Mouse (Mus musculus): ENCODE data around the gene Dnah11. TPM values are rescaled to one million over a fixed set of nuclear protein-coding genes. Genes with fewer than 3 reads are reported as not detected.

The Dnah11 gene
- polyA plus RNA-seq, 1 experiment, result not detected

DNA sequence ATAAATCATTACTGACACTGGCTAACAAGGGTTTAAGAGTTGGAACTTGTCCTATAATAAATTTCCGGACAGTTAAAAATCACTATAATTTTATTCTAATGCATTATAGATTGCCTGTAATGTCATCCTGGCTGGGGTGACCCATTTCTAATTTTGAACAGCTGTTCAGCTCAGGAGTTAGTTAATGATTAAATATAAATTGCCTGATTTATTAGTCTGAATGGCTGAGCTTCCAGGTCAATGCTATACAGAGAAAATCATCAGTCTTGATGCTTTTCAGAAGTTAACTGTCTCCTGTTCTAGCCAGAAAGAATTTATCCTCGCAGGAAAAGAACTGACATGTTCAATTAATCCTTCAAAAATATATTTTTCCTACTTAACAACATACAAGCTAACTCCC, 236.1 kb downstream of the Dnah11 start:
- H3K27me3 ChIP-seq (ENCODE audit: control insufficient read depth, insufficient read depth, insufficient read length), result no peaks in the 10 kb centered on the region
- H3K79me2 ChIP-seq (ENCODE audit: control insufficient read depth, insufficient read depth), result no peaks in the 10 kb centered on the region
- TF ChIP-seq SRF (IDR thresholded peaks at IDR 0.05; ENCODE audit: control insufficient read depth, insufficient read length, low read depth) (no peak), CEBPB (IDR thresholded peaks at IDR 0.05; ENCODE audit: insufficient read depth, poor library complexity, severe bottlenecking) (no peak), USF1 (IDR thresholded peaks at IDR 0.05; ENCODE audit: low read depth) (no peak), TCF12 (IDR thresholded peaks at IDR 0.05; ENCODE audit: insufficient read depth, poor library complexity, severe bottlenecking) (no peak), POLR2AphosphoS2 (IDR thresholded peaks at IDR 0.05; ENCODE audit: insufficient read length, low read depth) (no peak), E2F4 (IDR thresholded peaks at IDR 0.05; ENCODE audit: insufficient read depth) (no peak)
- H3K4me2 ChIP-seq (ENCODE audit: low read depth), result no peak overlapping the region
- H3K36me3 ChIP-seq (ENCODE audit: control insufficient read depth, insufficient read depth), result no peaks in the 10 kb centered on the region
- H3K4me3 ChIP-seq, result no peak overlapping the region
- no peak overlapping the region for H3ac ChIP-seq (ENCODE audit: control insufficient read depth, insufficient read length)

DNA sequence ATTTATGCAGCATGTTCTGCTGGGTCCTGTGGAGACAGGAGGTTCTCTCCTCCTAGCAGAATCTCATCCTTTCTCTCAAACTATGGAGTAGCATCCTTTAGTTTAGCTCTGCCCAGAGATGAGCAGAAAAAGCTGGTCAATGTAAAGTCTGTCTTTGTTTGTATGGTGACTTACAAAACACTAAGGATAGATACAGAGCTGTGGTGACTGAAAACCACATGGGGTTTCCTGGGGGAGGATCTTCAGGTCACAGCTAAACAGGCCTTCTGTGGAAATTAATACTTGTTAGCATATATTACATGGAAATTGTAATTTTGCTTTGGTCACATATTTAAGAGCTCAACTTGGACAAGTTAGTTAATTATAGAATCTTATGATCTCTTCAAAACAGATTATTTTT, 239.6 kb downstream of the Dnah11 start:
- TF ChIP-seq MYOG (IDR thresholded peaks at IDR 0.05; ENCODE audit: control insufficient read depth in 1 of 3, insufficient read depth in 1 of 3, insufficient read length in 2 of 3, low read depth in 2 of 3) (no peak), REST (IDR thresholded peaks at IDR 0.05; ENCODE audit: insufficient read depth, insufficient read length) (no peak), POLR2AphosphoS2 (IDR thresholded peaks at IDR 0.05; ENCODE audit: insufficient read length, low read depth) (no peak), SRF (IDR thresholded peaks at IDR 0.05; ENCODE audit: control insufficient read depth, insufficient read length, low read depth) (no peak), MAX (IDR thresholded peaks at IDR 0.05; ENCODE audit: low read depth) (no peak), MYOD1 (IDR thresholded peaks at IDR 0.05; ENCODE audit: control insufficient read depth in 1 of 3, insufficient read length in 2 of 3, low read depth in 2 of 3) (no peak), TCF12 (IDR thresholded peaks at IDR 0.05; ENCODE audit: insufficient read depth, poor library complexity, severe bottlenecking) (no peak), CEBPB (IDR thresholded peaks at IDR 0.05; ENCODE audit: insufficient read depth, poor library complexity, severe bottlenecking) (no peak), TCF3 (IDR thresholded peaks at IDR 0.05; ENCODE audit: insufficient read length, low read depth) (no peak)
- Histone ChIP-seq H3K79me2 (ENCODE audit: control insufficient read depth, insufficient read depth) (no peaks in the 10 kb centered on the region), H3K36me3 (ENCODE audit: control insufficient read depth, insufficient read depth) (no peaks in the 10 kb centered on the region), H3K27me3 (ENCODE audit: control insufficient read depth, insufficient read depth, insufficient read length) (no peaks in the 10 kb centered on the region), H3K4me3 (no peak overlapping the region), H3ac (ENCODE audit: control insufficient read depth, insufficient read length) (no peak overlapping the region), H3K4me2 (ENCODE audit: low read depth) (no peak overlapping the region)

DNA sequence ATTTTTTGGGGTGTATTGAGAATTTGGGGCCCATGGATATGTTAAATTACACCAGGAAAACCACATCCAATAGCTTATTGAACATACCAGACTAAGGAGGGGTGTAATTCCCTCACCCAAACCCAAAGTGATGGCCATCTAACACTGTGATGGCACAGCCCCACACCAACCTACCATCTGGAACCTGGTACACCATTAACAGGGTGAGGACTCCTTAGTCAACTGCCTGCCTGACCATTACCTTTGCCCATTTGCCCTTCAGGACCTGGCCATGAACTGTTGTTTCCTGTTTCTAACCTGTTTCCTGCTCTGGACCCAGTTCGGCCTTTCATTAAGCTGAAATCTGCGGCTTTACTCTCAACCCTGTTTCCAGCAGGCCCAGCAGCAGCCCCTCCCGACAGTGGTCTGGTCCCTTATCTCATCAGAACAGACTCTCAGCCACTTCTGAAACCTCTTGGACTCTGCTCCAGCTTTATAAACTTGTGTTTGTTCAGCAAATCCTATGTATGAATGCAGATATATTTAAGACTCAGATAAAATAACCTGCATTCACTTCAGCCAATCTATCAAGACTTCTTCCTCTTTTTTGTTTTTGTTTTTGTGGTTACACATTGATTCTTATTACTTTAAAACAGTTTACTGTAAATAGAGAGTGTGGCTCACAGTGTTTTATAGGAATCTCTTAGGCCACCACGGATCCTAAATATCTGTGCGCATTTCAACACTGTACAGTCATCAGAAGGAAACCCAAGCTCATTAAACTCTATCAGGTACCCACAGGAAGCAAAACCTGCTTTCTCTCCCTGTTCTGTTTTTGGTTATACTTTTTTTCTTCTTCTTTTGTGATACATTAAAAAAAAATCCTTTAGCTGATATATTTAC, 251.8 kb downstream of the Dnah11 start:
- Histone ChIP-seq H3K79me2 (ENCODE audit: control insufficient read depth, insufficient read depth) (no peaks in the 10 kb centered on the region), H3K4me2 (ENCODE audit: low read depth) (no peak overlapping the region), H3K36me3 (ENCODE audit: control insufficient read depth, insufficient read depth) (no peaks in the 10 kb centered on the region), H3K27me3 (ENCODE audit: control insufficient read depth, insufficient read depth, insufficient read length) (no peaks in the 10 kb centered on the region), H3K4me3 (no peak overlapping the region), H3ac (ENCODE audit: control insufficient read depth, insufficient read length) (no peak overlapping the region)
- TF ChIP-seq E2F4 (IDR thresholded peaks at IDR 0.05; ENCODE audit: insufficient read depth) (no peak), POLR2A (IDR thresholded peaks at IDR 0.05; ENCODE audit: insufficient read length, low read depth) (no peak), MAX (IDR thresholded peaks at IDR 0.05; ENCODE audit: low read depth) (no peak), CEBPB (IDR thresholded peaks at IDR 0.05; ENCODE audit: insufficient read depth, poor library complexity, severe bottlenecking) (no peak), MYOD1 (IDR thresholded peaks at IDR 0.05; ENCODE audit: control insufficient read depth in 1 of 3, insufficient read length in 2 of 3, low read depth in 2 of 3) (no peak), REST (IDR thresholded peaks at IDR 0.05; ENCODE audit: insufficient read depth, insufficient read length) (no peak), TCF12 (IDR thresholded peaks at IDR 0.05; ENCODE audit: insufficient read depth, poor library complexity, severe bottlenecking) (no peak), USF1 (IDR thresholded peaks at IDR 0.05; ENCODE audit: low read depth) (no peak), SRF (IDR thresholded peaks at IDR 0.05; ENCODE audit: control insufficient read depth, insufficient read length, low read depth) (no peak), MYOG (IDR thresholded peaks at IDR 0.05; ENCODE audit: control insufficient read depth in 1 of 3, insufficient read depth in 1 of 3, insufficient read length in 2 of 3, low read depth in 2 of 3) (no peak), TCF3 (IDR thresholded peaks at IDR 0.05; ENCODE audit: insufficient read length, low read depth) (no peak), POLR2AphosphoS2 (IDR thresholded peaks at IDR 0.05; ENCODE audit: insufficient read length, low read depth) (no peak)

DNA sequence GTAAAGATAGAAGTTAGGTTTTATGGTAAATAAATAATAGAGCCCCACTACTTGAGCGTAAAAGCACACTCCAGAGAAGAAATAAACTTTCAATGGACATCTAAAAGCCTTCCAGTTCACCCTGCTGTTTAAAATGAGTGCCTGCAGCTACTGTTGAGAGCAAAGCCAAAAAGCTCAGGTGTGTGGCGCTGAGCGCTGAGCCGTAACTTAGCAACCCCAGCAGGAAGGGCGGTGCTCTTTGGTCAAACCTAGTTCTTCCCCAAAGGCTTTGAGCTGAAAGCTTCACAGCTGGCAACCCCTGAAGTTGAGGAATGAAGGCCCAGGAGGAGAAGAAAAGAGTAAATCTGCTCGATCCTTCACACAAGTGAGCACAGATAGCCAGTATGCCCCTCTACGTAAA, 256.9 kb downstream of the Dnah11 start:
- H3K36me3 ChIP-seq (ENCODE audit: control insufficient read depth, insufficient read depth), result no peaks in the 10 kb centered on the region
- no peak overlapping the region for H3ac ChIP-seq (ENCODE audit: control insufficient read depth, insufficient read length)
- TF ChIP-seq TCF3 (IDR thresholded peaks at IDR 0.05; ENCODE audit: insufficient read length, low read depth), result no peak
- no peak for TF ChIP-seq MYOD1 (IDR thresholded peaks at IDR 0.05; ENCODE audit: control insufficient read depth in 1 of 3, insufficient read length in 2 of 3, low read depth in 2 of 3)
- no peak for TF ChIP-seq TCF12 (IDR thresholded peaks at IDR 0.05; ENCODE audit: insufficient read depth, poor library complexity, severe bottlenecking)
- no peak for TF ChIP-seq SRF (IDR thresholded peaks at IDR 0.05; ENCODE audit: control insufficient read depth, insufficient read length, low read depth)
- no peak for TF ChIP-seq MYOG (IDR thresholded peaks at IDR 0.05; ENCODE audit: control insufficient read depth in 1 of 3, insufficient read depth in 1 of 3, insufficient read length in 2 of 3, low read depth in 2 of 3)
- TF ChIP-seq E2F4 (IDR thresholded peaks at IDR 0.05; ENCODE audit: insufficient read depth), result no peak
- TF ChIP-seq POLR2A (IDR thresholded peaks at IDR 0.05; ENCODE audit: insufficient read length, low read depth), result no peak
- no peak for TF ChIP-seq POLR2AphosphoS2 (IDR thresholded peaks at IDR 0.05; ENCODE audit: insufficient read length, low read depth)
- TF ChIP-seq MAX (IDR thresholded peaks at IDR 0.05; ENCODE audit: low read depth), result no peak
- no peak for TF ChIP-seq CEBPB (IDR thresholded peaks at IDR 0.05; ENCODE audit: insufficient read depth, poor library complexity, severe bottlenecking)
- TF ChIP-seq USF1 (IDR thresholded peaks at IDR 0.05; ENCODE audit: low read depth), result no peak
- TF ChIP-seq REST (IDR thresholded peaks at IDR 0.05; ENCODE audit: insufficient read depth, insufficient read length), result no peak

More for the DNA sequence above, 256.9 kb downstream of the Dnah11 start:
- Histone ChIP-seq H3K4me2 (ENCODE audit: low read depth) (no peak overlapping the region), H3K79me2 (ENCODE audit: control insufficient read depth, insufficient read depth) (no peaks in the 10 kb centered on the region), H3K4me3 (no peak overlapping the region), H3K27me3 (ENCODE audit: control insufficient read depth, insufficient read depth, insufficient read length) (no peaks in the 10 kb centered on the region)

Data from myocyte (in vitro differentiated cells).